Mouse (Mus musculus) megakaryocyte, adult 5-6 weeks (primary cell): ENCODE measurements around the gene Hic1. TPM values are rescaled to one million over a fixed set of nuclear protein-coding genes. Genes with fewer than 3 reads are reported as not detected.

Source experiments
- ATAC-seq: 2 replicates; pipeline ENCODE4 v1.8.0; 2016; ENCODE audit warnings: mild to moderate bottlenecking, inconsistent platforms; ENCODE audit not compliant: poor library complexity, severe bottlenecking
- total RNA-seq, 2 experiments: library from RNA; stranded (forward) in 1 of 2; stranded (reverse) in 1 of 2; fragments of 153-499, 151-499 nt in 1 of 2; fragments of 221-1000, 200-1000 nt in 1 of 2; gene quantifications; 2 replicates each; pipeline versions ENCODE4 v1.2.3 to v1.2.4; 2015 to 2017

Hic1 gene
- total RNA-seq, 2 experiments from 2014 or later, result 0.07 TPM; not detected in 1

GRCm38 (mm10) chr11:75168590-75169361, 543 bp downstream of the Hic1 start:
- ATAC-seq, result peak; percentile 43

GRCm38 (mm10) chr11:75167643-75168589, 1.4 kb downstream of the Hic1 start:
- ATAC-seq, result no peak

DNA sequence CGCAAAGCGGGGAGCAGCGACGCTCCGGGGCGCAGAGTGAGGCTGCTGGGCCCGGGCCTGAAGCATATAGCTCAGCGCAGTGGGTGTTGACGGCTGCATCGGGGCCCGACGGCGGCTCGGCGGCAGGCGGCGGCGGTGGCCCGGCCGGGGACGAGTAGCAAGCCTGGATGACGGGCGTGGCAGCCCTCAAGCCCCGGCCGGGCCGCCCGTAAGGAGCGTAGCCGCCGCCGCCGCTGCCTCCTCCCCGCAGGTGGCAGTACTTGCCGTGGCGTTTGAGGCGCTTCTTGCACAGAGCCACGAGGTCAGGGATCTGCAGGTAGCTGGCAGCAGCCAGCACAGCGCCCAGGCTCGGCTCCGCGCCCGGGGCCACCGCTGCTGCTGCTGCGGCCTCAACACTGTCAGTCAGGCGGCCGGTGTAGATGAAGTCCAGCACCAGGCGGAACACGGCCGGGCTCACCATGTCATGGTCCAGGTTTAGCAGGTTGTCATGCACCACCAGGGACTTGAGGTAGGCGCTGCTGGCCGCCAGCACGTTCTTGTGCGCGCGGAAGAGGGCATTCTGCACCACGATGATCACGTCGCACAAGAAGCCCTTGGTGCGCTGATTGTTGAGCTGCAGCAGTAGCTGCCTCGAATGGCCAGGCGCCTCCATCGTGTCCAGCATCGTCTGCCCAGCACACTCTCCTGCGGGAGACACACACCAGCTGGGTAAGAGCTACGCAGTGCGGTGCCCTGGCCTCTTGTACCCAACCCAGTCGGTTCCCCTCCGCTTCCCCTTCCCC, 2.3 kb downstream of the Hic1 start:
- ATAC-seq, result no peak

GRCm38 (mm10) chr11:75166193-75166842, 3.0 kb downstream of the Hic1 start:
- ATAC-seq, result no peak

DNA sequence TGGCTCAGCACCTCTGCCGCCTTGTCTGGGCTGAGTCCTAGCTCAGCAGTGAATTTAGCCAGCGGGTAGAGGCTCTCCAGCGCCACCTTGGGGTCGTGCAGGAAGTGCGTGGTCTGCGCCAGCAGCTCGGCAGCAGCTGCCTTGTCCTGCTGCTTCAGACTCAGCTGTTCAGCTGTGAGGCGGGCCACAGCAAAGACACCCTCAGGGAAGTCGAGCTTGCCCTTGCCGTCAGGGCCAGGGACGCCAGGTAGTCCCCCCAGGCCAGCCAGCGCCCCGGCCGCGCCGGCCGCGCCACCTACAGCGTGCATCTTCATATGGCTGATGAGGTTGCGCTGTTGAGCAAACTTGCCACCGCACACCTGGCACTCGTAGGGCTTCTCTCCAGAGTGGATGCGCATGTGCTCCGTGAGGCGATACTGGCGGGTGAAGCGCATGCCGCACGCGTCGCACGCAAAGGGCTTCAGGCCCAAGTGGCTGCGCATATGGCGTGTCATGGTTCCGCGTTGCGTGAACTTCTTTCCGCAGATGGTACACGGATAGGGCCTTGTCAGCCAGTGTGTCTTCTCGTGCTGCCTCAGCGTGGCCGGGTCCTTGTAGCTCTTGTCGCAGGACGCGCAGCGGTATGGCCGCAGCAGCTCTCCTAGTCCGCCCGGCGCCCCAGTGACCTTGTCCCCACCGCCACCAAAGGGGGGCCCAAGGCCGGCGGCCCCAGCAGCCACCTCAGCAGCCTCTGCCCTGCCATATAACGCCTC, 3.7 kb downstream of the Hic1 start:
- peak; percentile 74 for ATAC-seq

DNA sequence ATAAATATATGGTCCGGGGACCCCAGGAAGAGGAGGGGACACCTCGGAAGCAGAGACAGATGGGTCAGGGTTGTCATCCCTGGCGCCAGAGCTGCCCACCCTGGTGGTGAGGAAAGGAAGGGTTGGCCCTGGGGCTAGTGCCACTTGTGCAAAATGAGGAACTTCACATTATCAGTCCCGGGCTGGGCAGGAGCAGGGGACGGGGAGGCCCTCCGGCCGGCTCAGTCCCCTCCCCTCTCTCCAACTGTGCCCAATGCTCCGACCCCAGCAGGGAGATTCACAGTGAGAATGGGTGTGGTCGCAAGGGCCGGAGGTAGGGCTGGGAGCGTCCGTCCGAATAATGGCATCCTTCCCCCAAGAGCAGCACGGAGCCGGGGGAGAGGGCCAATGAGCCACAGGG, 4.6 kb downstream of the Hic1 start:
- ATAC-seq, result peak; percentile 66

DNA sequence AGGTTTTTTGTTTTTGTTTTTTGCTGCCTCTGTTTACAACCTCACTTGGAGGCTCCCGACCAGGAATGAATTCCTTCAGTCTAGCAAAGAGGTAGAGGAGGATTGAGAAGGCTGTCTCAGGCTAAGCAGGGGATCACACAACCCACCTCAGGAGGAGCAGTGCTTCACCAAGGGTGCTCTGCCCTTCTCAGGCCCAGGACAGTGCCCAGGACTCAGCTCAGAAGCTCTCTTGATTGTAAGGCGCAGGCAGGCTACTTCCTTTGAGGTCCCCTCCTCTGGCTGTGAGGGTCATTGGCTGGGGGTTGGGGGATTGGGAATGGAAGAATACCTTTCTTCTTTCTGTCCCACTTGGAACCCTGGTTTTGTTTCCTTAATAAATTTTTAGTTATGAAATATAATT, 5.3 kb downstream of the Hic1 start:
- ATAC-seq, result no peak

- ATAC-seq, result no peak
These were observed 5.9 kb downstream of the Hic1 start for GRCm38 (mm10) chr11:75163379-75163778.

DNA sequence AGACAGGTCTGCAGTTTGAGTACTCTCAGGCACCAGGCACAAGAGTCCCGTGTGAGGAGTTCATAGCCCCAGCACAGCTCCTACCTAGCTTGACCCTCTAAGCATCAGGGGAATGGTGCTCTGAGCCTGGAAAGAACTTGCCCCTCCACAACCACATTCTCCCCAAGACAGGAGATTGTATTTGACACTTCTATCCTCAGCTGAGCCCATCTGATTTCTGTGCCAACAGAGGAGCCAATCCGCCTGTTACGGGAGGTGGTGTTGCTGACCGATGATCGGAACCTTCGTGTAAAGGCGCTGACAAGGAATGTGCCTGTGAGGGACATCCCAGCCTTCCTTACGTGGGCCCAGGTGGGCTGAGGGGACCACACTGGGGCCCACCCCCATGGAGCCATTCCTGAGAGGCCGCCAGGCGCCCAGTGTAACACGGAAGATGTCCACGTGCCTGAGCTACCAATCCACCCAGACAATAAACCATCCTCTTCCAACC, 6.7 kb downstream of the Hic1 start:
- ATAC-seq, result no peak

DNA sequence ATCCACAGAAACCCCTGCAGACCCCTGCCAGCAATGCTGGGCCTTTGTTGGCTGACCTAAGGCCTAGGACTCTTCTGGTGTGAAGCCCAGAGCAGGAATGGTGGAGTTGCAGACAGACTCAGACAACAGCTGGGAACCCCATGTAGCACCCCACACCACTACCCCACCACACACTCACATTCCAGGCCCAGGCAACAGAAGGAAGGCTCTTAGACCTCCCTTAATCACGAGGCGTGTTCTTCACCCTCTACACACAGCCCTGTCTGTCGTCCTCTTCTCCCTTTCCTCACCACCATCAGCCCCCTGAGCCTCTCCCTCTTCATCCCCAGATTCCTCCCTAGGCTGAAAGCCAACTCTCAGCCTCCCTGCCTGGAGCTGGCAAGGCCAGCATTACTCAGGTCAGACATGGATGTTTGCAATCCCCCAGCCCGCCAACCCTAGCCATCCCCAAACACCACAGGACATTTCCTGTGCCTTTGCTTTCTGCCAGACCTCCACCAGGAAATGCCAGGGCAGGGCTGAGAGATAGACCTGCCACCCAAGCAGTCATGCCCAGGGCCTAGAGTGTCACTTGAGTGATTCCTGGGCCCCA, 7.8 kb downstream of the Hic1 start:
- no peak for ATAC-seq

GRCm38 (mm10) chr11:75160954-75161353, 8.4 kb downstream of the Hic1 start:
- no peak for ATAC-seq

DNA sequence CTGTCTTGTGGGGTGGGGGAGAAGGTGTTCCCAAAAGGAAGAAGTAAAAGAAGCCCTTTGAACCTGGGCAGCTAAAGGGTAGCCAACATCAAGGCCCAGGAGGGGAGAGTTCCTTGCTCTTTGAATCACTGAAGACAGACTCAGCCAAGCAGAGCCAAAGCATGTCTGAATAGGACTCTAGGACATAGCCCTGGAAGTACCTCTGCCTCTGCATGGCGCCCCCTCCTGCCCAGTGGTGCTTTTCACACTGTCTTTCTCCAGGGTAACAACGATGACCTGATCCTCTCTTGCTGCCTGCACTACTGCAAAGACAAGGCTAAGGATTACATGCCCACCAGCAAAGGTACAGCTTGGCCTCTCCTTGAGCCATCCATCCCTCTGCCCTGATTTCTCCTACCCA, 9.8 kb downstream of the Hic1 start:
- peak; percentile 34; the same call in 1 of the 2 replicates for ATAC-seq

DNA sequence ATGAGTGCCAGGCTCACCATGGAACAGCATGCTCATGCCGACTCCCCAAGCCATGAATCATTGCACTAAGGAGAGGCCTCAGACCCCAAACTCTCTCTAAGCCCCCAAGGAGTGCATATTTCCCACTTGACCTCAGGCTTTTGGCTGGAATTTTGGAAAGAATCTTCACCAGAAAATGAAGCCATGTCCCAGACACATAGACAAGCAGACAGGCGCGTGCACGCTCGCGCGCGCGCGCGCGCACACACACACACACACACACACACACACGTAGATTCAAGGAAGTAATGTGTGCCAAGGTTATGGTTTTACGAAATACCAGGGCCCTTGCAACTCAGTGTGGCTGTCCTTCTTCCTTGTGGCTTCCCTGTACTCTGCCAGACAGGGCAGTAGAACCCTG, 10.9 kb downstream of the Hic1 start:
- peak; percentile 82 for ATAC-seq

GRCm38 (mm10) chr11:75157901-75158300, 11.4 kb downstream of the Hic1 start:
- no peak for ATAC-seq

- no peak for ATAC-seq
These were observed 12.3 kb downstream of the Hic1 start for GRCm38 (mm10) chr11:75157037-75157436.

DNA sequence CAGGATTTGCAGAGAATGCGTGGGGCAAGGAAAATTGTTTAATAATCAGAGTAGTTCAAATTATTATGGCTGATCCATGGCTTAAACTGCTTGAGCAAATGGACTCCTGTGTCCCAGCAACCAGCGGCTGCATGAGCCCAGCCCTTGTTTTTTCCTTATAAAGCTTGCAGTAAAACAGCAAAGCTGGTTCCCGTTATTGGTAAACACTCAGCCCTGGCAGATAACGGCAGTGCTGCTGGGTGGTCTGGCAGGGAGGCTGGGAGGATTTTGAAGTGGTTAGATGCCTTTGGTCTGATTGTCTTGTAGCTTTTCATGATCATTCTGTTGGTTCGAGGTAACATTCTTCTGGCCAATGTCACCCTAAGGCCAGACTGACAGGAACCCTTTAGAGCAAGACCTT, 12.9 kb downstream of the Hic1 start:
- ATAC-seq, result no peak

DNA sequence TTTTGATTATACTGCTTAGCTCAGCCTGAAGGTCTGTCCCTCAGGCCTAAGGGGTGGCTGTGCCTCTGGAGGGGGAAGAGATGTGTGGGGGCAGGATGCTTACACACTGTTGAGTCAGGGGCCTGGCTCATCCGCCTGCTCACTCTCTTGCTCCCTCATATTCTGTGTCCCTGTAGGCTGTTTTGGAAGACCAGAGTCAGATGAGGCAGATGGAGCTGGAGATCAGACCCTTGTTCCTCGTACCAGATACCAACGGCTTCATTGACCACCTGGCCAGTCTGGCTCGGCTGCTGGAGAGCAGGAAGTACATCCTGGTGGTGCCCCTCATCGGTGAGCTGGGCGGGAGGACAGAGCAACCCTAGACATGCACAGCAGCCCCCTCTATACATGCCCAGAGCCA, 13.3 kb downstream of the Hic1 start:
- ATAC-seq, result no peak

DNA sequence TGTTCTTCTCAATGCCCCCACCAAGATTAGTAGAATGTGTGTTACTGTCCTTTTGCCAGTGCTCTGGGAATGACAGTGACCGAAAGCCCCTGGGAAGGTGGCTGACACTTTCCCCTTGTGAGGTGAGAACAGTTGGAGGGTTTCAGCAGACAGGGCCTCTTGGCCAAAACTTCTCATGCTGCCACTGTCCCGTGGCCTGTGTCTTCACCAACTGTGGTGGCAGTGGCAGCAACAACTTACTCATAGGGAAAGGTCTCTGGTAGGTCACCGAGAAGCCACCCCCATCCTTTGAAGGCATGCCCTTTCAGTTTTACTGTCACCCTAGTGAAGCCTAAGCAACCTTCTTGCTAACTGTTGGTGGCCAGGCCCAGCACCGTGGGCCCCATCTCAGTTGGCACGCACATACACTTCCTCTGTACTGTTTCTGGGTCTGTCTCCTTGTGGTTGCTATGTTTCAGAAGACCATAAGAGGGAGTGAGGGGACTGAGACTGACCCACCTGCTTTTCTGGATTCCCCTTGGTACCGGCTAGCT, 15.2 kb downstream of the Hic1 start:
- ATAC-seq, result peak; percentile 57
